Mouse (Mus musculus) liver, embryonic 14.5 days (tissue): ENCODE results near the gene Dner. TPM values are rescaled to one million over a fixed set of nuclear protein-coding genes. Genes with fewer than 3 reads are reported as not detected.

Experiments used
- ATAC-seq: fragments of 200-750 bp; cut with Nextera tagmentation; 2 replicates; pipeline ENCODE4 v1.8.0; 2017; ENCODE audit warnings: moderate number of reproducible peaks, mild to moderate bottlenecking, moderate library complexity; ENCODE audit not compliant: insufficient read depth
- DNase-seq, 3 experiments: peaks; one replicate each; pipeline ENCODE4 v3.0.0-alpha.2; 2012 to 2013; ENCODE audit warnings: low read depth in 3 of 3, low spot score in 3 of 3
- H3K27ac ChIP-seq: fragments of 300-500 bp; sonication (generic); 2 replicates; pipeline ENCODE4 v1.5.1; 2014; ENCODE audit warnings: moderate library complexity, mild to moderate bottlenecking, control low read depth, inconsistent platforms
- H3K27me3 ChIP-seq: fragments of 300-500 bp; sonication (generic); 2 replicates; pipeline ENCODE4 v1.6.1; 2014; ENCODE audit warnings: mild to moderate bottlenecking, low read length, moderate library complexity; ENCODE audit not compliant: control insufficient read depth, insufficient read depth
- H3K36me3 ChIP-seq: fragments of 300-500 bp; sonication (generic); replicated peaks from 2 replicates; pipeline ENCODE4 v1.6.1; 2014; ENCODE audit warnings: low read depth; ENCODE audit not compliant: control insufficient read depth, insufficient read depth
- H3K4me1 ChIP-seq, 2 experiments: fragments of 200-500 bp in 1 of 2; fragments of 300-500 bp in 1 of 2; sonication (generic) in 1 of 2; replicated peaks; 2 replicates each; pipeline ENCODE4 v1.6.1; 2012 to 2014; ENCODE audit warnings: antibody characterized with exemption in 1 of 2, inconsistent platforms in 1 of 2, low read length in 1 of 2; ENCODE audit not compliant: control insufficient read depth in 2 of 2, insufficient read depth in 2 of 2
- H3K4me2 ChIP-seq: fragments of 300-500 bp; sonication (generic); 2 replicates; pipeline ENCODE4 v1.6.1; 2014; ENCODE audit warnings: low read depth, mild to moderate bottlenecking, control low read depth, moderate library complexity
- H3K4me3 ChIP-seq, 2 experiments: fragments of 200-500 bp in 1 of 2; fragments of 300-500 bp in 1 of 2; sonication (generic) in 1 of 2; 2 replicates each; pipeline ENCODE4 v1.5.1; 2012 to 2014; ENCODE audit warnings: low read depth in 2 of 2, low read length in 2 of 2, mild to moderate bottlenecking in 2 of 2, control low read depth in 1 of 2, inconsistent platforms in 1 of 2, moderate library complexity in 1 of 2; ENCODE audit not compliant: insufficient read depth in 1 of 2
- H3K9ac ChIP-seq: fragments of 300-500 bp; sonication (generic); replicated peaks from 2 replicates; pipeline ENCODE4 v1.6.1; 2014; ENCODE audit warnings: mild to moderate bottlenecking, control low read depth, moderate library complexity
- H3K9me3 ChIP-seq: fragments of 300-500 bp; sonication (generic); 2 replicates; pipeline ENCODE4 v1.6.1; 2016; ENCODE audit warnings: low read length, mixed read lengths; ENCODE audit not compliant: control insufficient read depth
- CTCF ChIP-seq: IDR thresholded peaks from 2 replicates; pipeline ENCODE4 v1.5.1; 2016; ENCODE audit warnings: antibody characterized with exemption, low read depth, control low read depth
- EP300 ChIP-seq: IDR thresholded peaks from 2 replicates; pipeline ENCODE4 v1.6.1; 2016; ENCODE audit warnings: antibody characterized with exemption, low read depth
- WGBS: fragments of 180-500 bp; shearing (Covaris S2); extraction: QIAGEN DNeasy Blood & Tissue Kit; methylation state at CpG from one replicate; pipeline ENCODE4 v1.1.7; 2014; ENCODE audit not compliant: insufficient replicate concordance; 5-methylcytosine and 5-hydroxymethylcytosine counted together
- polyA plus RNA-seq, 2 experiments: library from polyadenylated mRNA; depleted of rRNA in 1 of 2; stranded (reverse) in 1 of 2; unstranded in 1 of 2; fragments of >200 nt; fragmentation: Nextera tagmentation in 1 of 2; extraction: Ambion mirVana in 1 of 2; gene quantifications; 2 replicates each; pipeline versions ENCODE4 v1.2.1 to v1.2.3; 2012 to 2014

The Dner gene
- polyA plus RNA-seq (2012; rRNA removed) (0.02 and 0.17 TPM in 2 replicates), polyA plus RNA-seq (2014; fragmentation: Nextera tagmentation; extraction: Ambion mirVana) (0.27 TPM in 1 of 2 replicates, not detected in the other)

DNA sequence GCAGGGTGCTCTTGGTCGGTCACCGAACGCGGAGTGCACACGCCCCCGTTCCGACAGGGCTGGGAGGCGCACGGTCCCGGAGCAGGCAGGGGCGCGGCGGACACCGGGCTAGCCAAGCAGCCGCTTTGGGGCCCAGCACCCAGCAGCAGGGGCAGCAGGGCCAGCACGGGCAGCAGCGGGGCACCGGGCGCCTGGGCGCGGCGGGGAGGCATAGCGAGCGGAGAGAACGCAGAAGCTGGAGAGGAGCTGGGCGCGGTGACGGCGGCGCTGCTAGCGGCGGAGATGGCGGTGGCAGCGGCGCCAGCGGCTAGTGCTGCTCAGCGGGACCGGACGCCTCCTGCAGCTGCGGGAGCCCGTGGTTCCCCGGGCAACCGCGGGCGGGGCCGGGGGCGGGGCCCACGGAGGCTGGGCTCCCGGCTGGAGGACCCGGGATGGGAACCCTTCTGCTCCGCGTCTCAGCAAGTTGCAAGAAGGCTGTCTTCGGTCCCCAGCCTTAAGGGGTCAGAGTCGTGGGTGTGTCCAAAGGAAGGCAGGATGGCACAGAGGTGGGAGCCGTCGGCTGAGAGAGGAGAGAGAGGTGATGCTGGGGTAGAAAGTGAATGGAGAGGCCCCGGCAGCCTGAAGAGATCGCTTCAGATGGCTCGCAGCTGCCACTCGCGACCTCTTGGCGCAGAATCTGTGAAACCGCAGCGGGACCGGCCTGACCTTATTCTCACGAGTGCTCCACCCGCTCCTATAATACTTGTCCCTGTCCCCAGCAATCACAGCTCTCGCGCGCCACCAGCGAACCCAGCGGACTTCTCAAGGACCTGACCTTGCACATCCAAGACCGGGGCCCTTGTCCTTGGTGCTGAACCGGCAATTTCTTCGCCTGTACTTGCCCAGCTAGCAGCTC, at the start of gene Dner:
TSS of gene Dner (minus strand) at position 705 of the 895 bp plus-strand sequence.
- Histone ChIP-seq H3K27me3 (peaks cover 24% of the 10 kb centered on the region), H3K4me2 (peak within 1 kb of the TSS; percentile 18), H3K4me1 (no peaks in the 10 kb centered on the region), H3K9me3 (no peaks in the 10 kb centered on the region), H3K4me3 (peak within 1 kb of the TSS in 1 of 2 experiments; percentile 26; a peak in 1 of 4 replicates), H3K36me3 (no peaks in the 10 kb centered on the region), H3K27ac (no peak within 1 kb of the TSS), H3K9ac (no peak within 1 kb of the TSS)
- DNase-seq (peak; percentile 22 to 36 (median 23)), ATAC-seq (no peak)
- TF ChIP-seq CTCF (peak; percentile 25; the same call in 1 of the 2 replicates), EP300 (no peak)
- WGBS = under 1% methylated on average over 72 of the region's 75 CpGs

DNA sequence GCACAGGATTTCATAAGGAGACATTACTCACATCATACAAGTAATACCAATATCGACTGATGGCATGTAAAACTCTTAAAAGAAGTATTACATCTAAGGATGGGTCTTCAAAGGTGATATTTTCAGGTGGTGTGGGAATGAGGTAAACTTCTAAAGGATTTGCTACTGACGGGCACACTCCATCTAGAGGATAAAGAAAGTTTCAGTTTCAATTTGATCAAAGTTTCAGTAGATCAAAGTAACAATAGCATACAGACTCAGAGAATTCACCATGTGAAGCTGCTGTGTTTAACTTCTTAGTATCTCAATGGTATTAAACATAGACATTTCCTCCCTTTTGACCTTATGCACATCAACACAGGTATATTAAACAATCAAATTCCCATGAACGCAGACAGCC, 46.1 kb upstream of the Dner start:
- TF ChIP-seq CTCF = no peak
- no peak for TF ChIP-seq EP300
- H3K4me2 ChIP-seq = no peak overlapping the region
- no peak overlapping the region for H3K9ac ChIP-seq
- H3K36me3 ChIP-seq = peaks cover 42% of the 10 kb centered on the region
- no peaks in the 10 kb centered on the region for H3K27me3 ChIP-seq
- no peak for ATAC-seq
- no peak for DNase-seq
- no peak overlapping the region for H3K4me3 ChIP-seq
- no peaks in the 10 kb centered on the region for H3K4me1 ChIP-seq
- WGBS = 88% methylated on average over 3 of the region's 3 CpGs
- H3K27ac ChIP-seq = no peak overlapping the region
- no peaks in the 10 kb centered on the region for H3K9me3 ChIP-seq

DNA sequence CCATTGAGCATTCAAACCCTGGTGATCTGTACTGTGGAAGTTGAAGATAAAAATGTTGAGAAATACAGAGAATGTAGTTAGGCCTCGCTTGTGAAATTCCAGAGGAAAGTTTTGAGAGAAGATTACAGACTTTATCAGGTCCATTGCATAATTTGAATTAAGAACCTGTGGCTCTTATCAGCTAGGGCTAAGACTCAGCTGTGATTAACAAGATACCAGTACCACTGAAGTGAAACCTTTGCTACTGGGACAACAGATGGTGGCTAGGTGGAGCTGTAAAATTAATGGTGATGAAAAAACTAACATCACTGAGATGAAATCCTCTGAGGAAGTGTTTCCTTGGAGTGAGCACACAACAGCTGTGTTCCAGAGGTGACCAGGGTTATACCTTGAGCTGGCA, 44.1 kb upstream of the Dner start:
- Histone ChIP-seq H3K27ac (no peak overlapping the region), H3K9me3 (no peaks in the 10 kb centered on the region), H3K4me1 (no peaks in the 10 kb centered on the region), H3K27me3 (no peaks in the 10 kb centered on the region), H3K4me2 (no peak overlapping the region), H3K36me3 (peaks cover 38% of the 10 kb centered on the region), H3K4me3 (no peak overlapping the region), H3K9ac (no peak overlapping the region)
- no peak for DNase-seq
- TF ChIP-seq CTCF = no peak
- TF ChIP-seq EP300 = no peak
- ATAC-seq = no peak
- WGBS = 38% methylated on average over 1 of the region's 1 CpGs

DNA sequence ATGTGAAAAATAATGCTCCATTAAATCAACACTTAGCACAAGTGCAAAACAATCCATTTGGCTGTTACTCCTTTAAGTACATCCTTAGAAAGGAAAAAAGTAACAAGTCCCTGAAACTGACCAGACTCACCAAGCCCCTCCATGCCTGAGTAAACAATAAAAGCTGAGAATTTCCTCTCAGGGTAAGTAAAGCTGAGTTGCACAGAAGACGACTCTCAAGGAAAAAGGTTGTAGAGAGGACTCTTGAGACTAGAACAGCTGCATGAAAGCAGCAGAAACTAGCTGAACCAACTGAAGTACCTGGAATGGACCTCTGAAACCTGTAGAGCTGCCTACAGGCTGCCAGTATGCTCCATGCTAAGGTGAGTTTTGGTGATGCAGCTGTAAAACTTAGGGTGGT, 41.1 kb upstream of the Dner start:
- no peak overlapping the region for H3K4me2 ChIP-seq
- H3K4me1 ChIP-seq = no peaks in the 10 kb centered on the region
- no peak overlapping the region for H3K27ac ChIP-seq
- H3K27me3 ChIP-seq = no peaks in the 10 kb centered on the region
- ATAC-seq = no peak
- WGBS = 67% methylated on average over 1 of the region's 1 CpGs
- TF ChIP-seq CTCF = no peak
- no peak for TF ChIP-seq EP300
- H3K9me3 ChIP-seq = no peaks in the 10 kb centered on the region
- no peak overlapping the region for H3K9ac ChIP-seq
- peaks cover 29% of the 10 kb centered on the region for H3K36me3 ChIP-seq
- H3K4me3 ChIP-seq = no peak overlapping the region
- DNase-seq = no peak

DNA sequence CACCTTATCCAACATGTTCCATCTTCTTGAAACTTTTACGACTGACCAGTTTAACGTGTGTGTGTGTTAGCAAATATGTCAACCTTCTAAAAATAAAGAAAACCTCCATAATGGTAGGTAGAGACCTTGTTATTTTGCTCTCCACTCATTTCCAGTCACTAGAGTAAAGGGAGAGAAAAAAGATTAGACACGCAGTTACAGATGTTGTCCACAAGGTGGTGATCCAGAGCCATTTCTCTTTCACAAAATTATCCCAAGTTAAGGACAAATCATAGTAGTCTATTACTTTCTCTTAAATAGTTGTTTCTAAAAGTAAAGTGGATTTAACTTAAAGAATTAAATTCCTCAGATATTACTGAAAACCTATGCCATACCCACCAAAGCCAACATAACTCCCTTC, 37.8 kb upstream of the Dner start:
- H3K27ac ChIP-seq = no peak overlapping the region
- no peaks in the 10 kb centered on the region for H3K27me3 ChIP-seq
- no peaks in the 10 kb centered on the region for H3K4me1 ChIP-seq
- H3K9ac ChIP-seq = no peak overlapping the region
- H3K4me3 ChIP-seq = no peak overlapping the region
- 63% methylated on average over 3 of the region's 3 CpGs for WGBS
- no peaks in the 10 kb centered on the region for H3K9me3 ChIP-seq
- no peak for DNase-seq
- ATAC-seq = no peak
- no peak overlapping the region for H3K4me2 ChIP-seq
- TF ChIP-seq EP300 (no peak), CTCF (peak; percentile 64; the same call in 1 of the 2 replicates)
- H3K36me3 ChIP-seq = peaks cover 19% of the 10 kb centered on the region
